19 mouse cellular contexts compared by ENCODE assay signal in genomic region chr10:10098521-10098920, GRCm38 (mm10).
"Had no signal": no experiment of that assay in that cellular context is flagged by ENCODE, and none has a peak within 500 bp of the region (broad histone marks: within the 10 kb centered on the region; RNA-seq: fewer than 3 reads in every experiment).

No protein-coding gene starts in this region.

- ATAC-seq: forebrain, embryonic 13.5 days; forebrain, embryonic 14.5 days; forebrain, embryonic 15.5 days; forebrain, embryonic 16.5 days; forebrain, postnatal 0 days had no signal

- DNase-seq: cerebellum, adult 9-11 months; cerebellum, postnatal 10 days; cerebellum, postnatal 14 days; cerebellum, postnatal 25 days; cerebellum, postnatal 36 days; embryo, embryonic 11 days; forebrain, postnatal 0 days; gastrocnemius, adult 2 months; gastrocnemius, postnatal 10 days; gastrocnemius, postnatal 14 days; gastrocnemius, postnatal 25 days; gastrocnemius, postnatal 36 days; heart, adult 11 months; heart, adult 18-20 months; heart, adult 2 months had no signal
